31 mouse cellular contexts compared by ENCODE assay signal in the genomic region with DNA sequence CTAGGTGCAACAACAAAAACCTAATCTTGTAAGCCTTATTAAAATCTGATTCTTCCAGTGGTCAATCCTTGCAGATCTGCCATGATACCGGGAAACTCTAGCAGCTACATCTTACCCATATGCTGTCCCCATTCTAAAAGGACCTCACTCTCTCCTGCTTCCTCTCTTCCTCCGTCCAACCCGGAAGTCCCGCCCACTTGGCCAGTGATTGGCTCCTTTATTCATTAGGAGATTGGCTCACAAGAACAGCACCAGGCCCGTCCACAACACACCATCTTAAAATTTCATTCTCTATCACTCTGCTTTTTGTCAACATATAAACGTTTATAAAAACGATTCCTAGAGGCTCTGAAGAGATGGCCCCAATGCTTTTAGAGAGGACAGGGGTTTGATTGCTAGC.
A peak's percentile ranks its signal among the peaks of the same experiment; 100 is the strongest.
DNase-seq lines count a peak whose midpoint lies in the region; ATAC-seq and TF ChIP-seq lines count a peak whose summit lies in the region.
"Had no signal": no experiment of that assay in that cellular context is flagged by ENCODE, and none has a peak within 500 bp of the region (broad histone marks: within the 10 kb centered on the region; RNA-seq: fewer than 3 reads in every experiment).

No protein-coding gene starts in this region.

- H3K4me3 ChIP-seq in E14TG2a.4 (replicated peaks; ENCODE audit: low read length), result peak overlapping the region; percentile 86
- no peak overlapping the region for H3K4me3 ChIP-seq in stomach, postnatal 0 days (ENCODE audit: low read depth, low read length)
- H3K4me3 ChIP-seq: embryonic facial prominence, embryonic 10.5 days; embryonic facial prominence, embryonic 15.5 days; forebrain, embryonic 12.5 days; heart, embryonic 10.5 days; heart, embryonic 15.5 days; limb, embryonic 12.5 days; liver, embryonic 15.5 days; midbrain, embryonic 12.5 days; neural tube, embryonic 13.5 days; stomach, embryonic 15.5 days had no signal

- H3K4me1 ChIP-seq in E14TG2a.4 (replicated peaks; ENCODE audit: low read depth, low read length), result peaks cover 72% of the 10 kb centered on the region
- no peaks in the 10 kb centered on the region for H3K4me1 ChIP-seq in stomach, postnatal 0 days (replicated peaks; ENCODE audit: control insufficient read depth, insufficient read depth)
- H3K4me1 ChIP-seq: embryonic facial prominence, embryonic 15.5 days; heart, embryonic 10.5 days; heart, embryonic 15.5 days; limb, embryonic 12.5 days; liver, embryonic 15.5 days; stomach, embryonic 15.5 days had no signal

- H3K36me3 ChIP-seq in E14TG2a.4 (ENCODE audit: insufficient read depth, low read length), result peaks cover 16% of the 10 kb centered on the region
- no peaks in the 10 kb centered on the region for H3K36me3 ChIP-seq in stomach, postnatal 0 days (ENCODE audit: control insufficient read depth, insufficient read depth, low read length)
- H3K36me3 ChIP-seq: embryonic facial prominence, embryonic 10.5 days; embryonic facial prominence, embryonic 15.5 days; forebrain, embryonic 12.5 days; heart, embryonic 10.5 days; heart, embryonic 15.5 days; limb, embryonic 12.5 days; liver, embryonic 15.5 days; midbrain, embryonic 12.5 days; neural tube, embryonic 13.5 days; stomach, embryonic 15.5 days had no signal

- H3K9ac ChIP-seq in stomach, postnatal 0 days (ENCODE audit: low read length), result no peak overlapping the region
- H3K9ac ChIP-seq: embryonic facial prominence, embryonic 15.5 days; forebrain, embryonic 12.5 days; forebrain, postnatal 0 days; heart, embryonic 15.5 days; limb, embryonic 12.5 days; liver, embryonic 15.5 days; lung, embryonic 14.5 days; midbrain, embryonic 12.5 days; neural tube, embryonic 13.5 days; stomach, embryonic 15.5 days had no signal

- H3K27me3 ChIP-seq in E14TG2a.4 (ENCODE audit: insufficient read depth, low read length), result no peaks in the 10 kb centered on the region
- no peaks in the 10 kb centered on the region for H3K27me3 ChIP-seq in stomach, postnatal 0 days (ENCODE audit: control insufficient read depth, insufficient read depth, low read length)
- H3K27me3 ChIP-seq: embryonic facial prominence, embryonic 15.5 days; forebrain, embryonic 12.5 days; heart, embryonic 15.5 days; limb, embryonic 12.5 days; liver, embryonic 15.5 days; midbrain, embryonic 12.5 days; neural tube, embryonic 13.5 days; stomach, embryonic 15.5 days had no signal

- H3K9me3 ChIP-seq in E14TG2a.4 (ENCODE audit: low read length), result no peaks in the 10 kb centered on the region
- H3K9me3 ChIP-seq in stomach, postnatal 0 days (ENCODE audit: control insufficient read depth, low read length), result no peaks in the 10 kb centered on the region
- H3K9me3 ChIP-seq: embryonic facial prominence, embryonic 10.5 days; embryonic facial prominence, embryonic 15.5 days; forebrain, embryonic 12.5 days; heart, embryonic 10.5 days; heart, embryonic 15.5 days; limb, embryonic 12.5 days; liver, embryonic 15.5 days; midbrain, embryonic 12.5 days; neural tube, embryonic 13.5 days; stomach, embryonic 15.5 days had no signal

- intact Hi-C loops in left cerebral cortex, postnatal 25 days (cut with DNase I), result loop anchor here (2.0 kb wide), 1 partner anchor 71 kb away; no protein-coding TSS in a partner anchor

- WGBS in stomach, postnatal 0 days, result 77% methylated on average over 7 of the region's 7 CpGs

- H3K4me2 ChIP-seq in stomach, postnatal 0 days (replicated peaks; ENCODE audit: low read depth), result no peak overlapping the region
- H3K4me2 ChIP-seq: embryonic facial prominence, embryonic 15.5 days; forebrain, embryonic 12.5 days; heart, embryonic 15.5 days; limb, embryonic 12.5 days; liver, embryonic 15.5 days; lung, embryonic 14.5 days; midbrain, embryonic 12.5 days; neural tube, embryonic 13.5 days; stomach, embryonic 15.5 days had no signal

- ATAC-seq in stomach, postnatal 0 days (ENCODE audit: low FRiP score, low TSS enrichment), result no peak
- ATAC-seq: hindbrain, embryonic 16.5 days had no signal

- no peak overlapping the region for H3K27ac ChIP-seq in stomach, postnatal 0 days (replicated peaks)
- H3K27ac ChIP-seq: embryonic facial prominence, embryonic 10.5 days; embryonic facial prominence, embryonic 15.5 days; forebrain, embryonic 12.5 days; heart, embryonic 10.5 days; heart, embryonic 15.5 days; kidney, postnatal 0 days; limb, embryonic 12.5 days; liver, embryonic 15.5 days; midbrain, embryonic 12.5 days; neural tube, embryonic 13.5 days; stomach, embryonic 15.5 days had no signal

- DNase-seq in cerebellum, postnatal 10 days, result peak; percentile 20 to 27
- DNase-seq in cerebellum, postnatal 25 days, result no peak
- DNase-seq in 3134 (ENCODE audit: extremely low read depth, insufficient read length, low spot score) (peak; percentile 73), R1 (ENCODE audit: low read depth, low spot score) (peak; percentile 94)
- DNase-seq in left cerebral cortex, postnatal 25 days (ENCODE audit: low spot score in 2 of 2), result no peak
- no peak for DNase-seq in adrenal gland, postnatal 36 days
- no peak for DNase-seq in stomach, postnatal 0 days (ENCODE audit: low spot score)
- DNase-seq: adrenal gland, postnatal 14 days; B cell, adult 2 months; cerebellum, adult 18-20 months; forebrain, postnatal 0 days; gastrocnemius, postnatal 10 days; kidney, adult 8-10 months; kidney, postnatal 4 days; lung, embryonic 14.5 days; right cerebral cortex, postnatal 4 days; thymus, adult 2 months; thymus, postnatal 36 days had no signal

- no peak for TF ChIP-seq EP300 in stomach, postnatal 0 days (optimal IDR thresholded peaks at IDR 0.05)

- no peak for TF ChIP-seq CTCF in E14TG2a.4 (conservative IDR thresholded peaks at IDR 0.05; ENCODE audit: low read length)
- no peak for TF ChIP-seq CTCF in stomach, postnatal 0 days (IDR thresholded peaks at IDR 0.05; ENCODE audit: low read depth)

Comparison
In these comparisons a context has a peak if more than half of its experiments do, and no peak if none do; other contexts are left out.
1. DNase-seq: peak in cerebellum, postnatal 10 days (2 of 2), 3134 (single experiment) and R1 (single experiment); none in cerebellum, postnatal 25 days (0 of 2), left cerebral cortex, postnatal 25 days (0 of 2), adrenal gland, postnatal 36 days (0 of 2) and stomach, postnatal 0 days (single experiment).